Mouse (Mus musculus) small intestine, adult 2 months (tissue): ENCODE data around the gene Wdr24.

Experiments used
- CTCF ChIP-seq: fragments of 200-500 bp; IDR thresholded peaks from 2 replicates; pipeline ENCODE4 v1.5.1; 2012; ENCODE audit warnings: low read depth, mild to moderate bottlenecking, control low read depth, inconsistent platforms, low read length, moderate library complexity, mixed read lengths; ENCODE audit not compliant: insufficient replicate concordance, insufficient read length; ENCODE audit errors: extremely low read depth
- POLR2A ChIP-seq: fragments of 200-500 bp; IDR thresholded peaks from 2 replicates; pipeline ENCODE4 v1.6.1; 2012; ENCODE audit warnings: low read depth, mild to moderate bottlenecking, control low read depth, inconsistent platforms, low read length, moderate library complexity

DNA sequence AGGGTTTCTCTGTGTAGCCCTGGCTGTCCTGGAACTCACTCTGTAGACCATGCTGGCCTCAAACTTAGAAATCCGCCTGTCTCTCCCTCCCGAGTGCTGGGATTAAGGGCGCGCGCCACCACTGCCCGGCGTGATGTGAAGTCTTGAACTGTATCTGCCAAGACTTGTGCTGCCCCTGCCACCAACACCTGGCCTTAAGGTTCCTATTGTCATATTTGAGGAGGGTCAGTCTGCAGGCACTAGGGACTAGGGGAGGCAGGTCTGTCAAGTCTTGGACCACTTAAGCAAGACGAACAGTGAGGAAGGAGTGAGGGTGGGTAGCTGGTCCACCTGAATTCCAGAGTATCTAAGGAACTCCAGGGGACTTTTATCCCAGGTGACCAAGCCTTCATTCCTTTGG is 46.1 kb downstream of the Wdr24 start:
- TF ChIP-seq CTCF, result no peak
- TF ChIP-seq POLR2A, result no peak
